In genomic region chr8:71525226-71526050, GRCm38 (mm10) we compare ENCODE assay signal across 9 mouse cellular contexts. TPM values are rescaled to one million over a fixed set of nuclear protein-coding genes. Genes with fewer than 3 reads are reported as not detected.
DNase-seq lines count a peak whose midpoint lies in the region; ATAC-seq and TF ChIP-seq lines count a peak whose summit lies in the region.
"Had no signal": no experiment of that assay in that cellular context is flagged by ENCODE, and none has a peak within 500 bp of the region (broad histone marks: within the 10 kb centered on the region; RNA-seq: fewer than 3 reads in every experiment).

Gene Ccdc194 (minus strand): TSS chr8:71525711.

- no peak for ATAC-seq in hindbrain, embryonic 12.5 days (ENCODE audit: low FRiP score)
- no peak for ATAC-seq in liver, postnatal 0 days

- TF ChIP-seq POLR2A in ES-Bruce4 (IDR thresholded peaks at IDR 0.05; ENCODE audit: insufficient read depth, low read length): no peak

- DNase-seq in heart, embryonic 10.5 days (ENCODE audit: low spot score): no peak
- no peak for DNase-seq in heart, postnatal 36 days
- DNase-seq in liver, postnatal 0 days: no peak
- no peak for DNase-seq in embryo, embryonic 10 days (ENCODE audit: low spot score)
- DNase-seq in urinary bladder, postnatal 25 days (ENCODE audit: low spot score): no peak
- DNase-seq in cerebellum, adult 11-12 months: no peak

- intact Hi-C loops in heart, postnatal 36 days (cut with DNase I): no loop called here

- peaks cover 52% of the 10 kb centered on the region for H3K4me1 ChIP-seq in heart, embryonic 10.5 days
- peaks cover 3% of the 10 kb centered on the region for H3K4me1 ChIP-seq in ES-Bruce4 (ENCODE audit: control insufficient read depth, insufficient read depth, low read length)
- H3K4me1 ChIP-seq in hindbrain, embryonic 12.5 days: peaks cover 18% of the 10 kb centered on the region
- H3K4me1 ChIP-seq in liver, postnatal 0 days (ENCODE audit: insufficient read depth): peaks cover 3% of the 10 kb centered on the region; the same call in 1 of the 2 replicates

- peak within 1 kb of the TSS; percentile 22; the same call in 1 of the 2 replicates for H3K4me2 ChIP-seq in hindbrain, embryonic 12.5 days (replicated peaks)
- H3K4me2 ChIP-seq in liver, postnatal 0 days (ENCODE audit: low read depth, low read length): no peak within 1 kb of the TSS

- no peaks in the 10 kb centered on the region for H3K36me3 ChIP-seq in heart, embryonic 10.5 days
- no peaks in the 10 kb centered on the region for H3K36me3 ChIP-seq in ES-Bruce4 (ENCODE audit: control insufficient read depth, insufficient read depth, low read length, poor library complexity, severe bottlenecking)
- no peaks in the 10 kb centered on the region for H3K36me3 ChIP-seq in hindbrain, embryonic 12.5 days
- no peaks in the 10 kb centered on the region for H3K36me3 ChIP-seq in liver, postnatal 0 days (replicated peaks; ENCODE audit: insufficient read depth, low read length)

- WGBS in heart, embryonic 10.5 days: 6% methylated on average over 46 of the region's 46 CpGs
- WGBS in hindbrain, embryonic 12.5 days: 4% methylated on average over 46 of the region's 46 CpGs
- WGBS in liver, postnatal 0 days (ENCODE audit: insufficient replicate concordance): 36% methylated on average over 43 of the region's 46 CpGs

- H3K9me3 ChIP-seq in heart, embryonic 10.5 days: no peaks in the 10 kb centered on the region
- no peaks in the 10 kb centered on the region for H3K9me3 ChIP-seq in ES-Bruce4 (replicated peaks; ENCODE audit: control insufficient read depth, insufficient read depth, low read length, poor library complexity, severe bottlenecking)
- H3K9me3 ChIP-seq in hindbrain, embryonic 12.5 days (replicated peaks): no peaks in the 10 kb centered on the region
- no peaks in the 10 kb centered on the region for H3K9me3 ChIP-seq in liver, postnatal 0 days (ENCODE audit: low read length)
- H3K9me3 ChIP-seq: megakaryocyte, embryonic 14.5 days had no signal

- peak within 1 kb of the TSS; percentile 84 for H3K27ac ChIP-seq in heart, embryonic 10.5 days
- H3K27ac ChIP-seq in ES-Bruce4 (ENCODE audit: insufficient read depth, low read length): peak within 1 kb of the TSS; percentile 42
- no peak within 1 kb of the TSS for H3K27ac ChIP-seq in hindbrain, embryonic 12.5 days
- peak within 1 kb of the TSS; percentile 84 for H3K27ac ChIP-seq in liver, postnatal 0 days (ENCODE audit: low read depth)

- H3K4me3 ChIP-seq in heart, embryonic 10.5 days: peak within 1 kb of the TSS; percentile 54
- peak within 1 kb of the TSS; percentile 17 for H3K4me3 ChIP-seq in ES-Bruce4 (ENCODE audit: low read depth, low read length)
- H3K4me3 ChIP-seq in hindbrain, embryonic 12.5 days: peak within 1 kb of the TSS; percentile 12; the same call in 1 of the 2 replicates
- no peak within 1 kb of the TSS for H3K4me3 ChIP-seq in liver, postnatal 0 days (ENCODE audit: low read depth, low read length)
- H3K4me3 ChIP-seq: megakaryocyte, embryonic 14.5 days had no signal

- TF ChIP-seq CTCF in ES-Bruce4 (IDR thresholded peaks at IDR 0.05; ENCODE audit: low read depth, low read length): no peak
- TF ChIP-seq CTCF in liver, postnatal 0 days (IDR thresholded peaks at IDR 0.05; ENCODE audit: low read depth): no peak

- peaks cover 55% of the 10 kb centered on the region for H3K27me3 ChIP-seq in heart, embryonic 10.5 days (ENCODE audit: insufficient read depth, poor library complexity, severe bottlenecking)
- H3K27me3 ChIP-seq in ES-Bruce4 (ENCODE audit: control insufficient read depth, insufficient read depth, low read length, poor library complexity, severe bottlenecking): peaks cover 3% of the 10 kb centered on the region; the same call in 1 of the 2 replicates
- peaks cover 56% of the 10 kb centered on the region for H3K27me3 ChIP-seq in hindbrain, embryonic 12.5 days
- H3K27me3 ChIP-seq in liver, postnatal 0 days (ENCODE audit: insufficient read depth, low read length): peaks cover 11% of the 10 kb centered on the region

- H3K9ac ChIP-seq in ES-Bruce4 (ENCODE audit: low read depth, poor library complexity, severe bottlenecking): peak within 1 kb of the TSS; percentile 86
- no peak within 1 kb of the TSS for H3K9ac ChIP-seq in hindbrain, embryonic 12.5 days
- H3K9ac ChIP-seq in liver, postnatal 0 days (replicated peaks): no peak within 1 kb of the TSS

- no peak for TF ChIP-seq EP300 in ES-Bruce4 (IDR thresholded peaks at IDR 0.05; ENCODE audit: insufficient read depth, low read depth, low read length)
- no peak for TF ChIP-seq EP300 in liver, postnatal 0 days (IDR thresholded peaks at IDR 0.05; ENCODE audit: low read depth)

RNA-seq across cellular contexts. Expression of gene Ccdc194, which starts in this region (rescaled TPM):
- polyA plus RNA-seq in heart, embryonic 10.5 days (2016; fragmentation: Nextera tagmentation; extraction: Ambion mirVana): 0.99 and 1.3 TPM in 2 replicates
- not detected for total RNA-seq in heart, postnatal 36 days (2021)
- 4.3 and 4.9 TPM in 2 replicates for polyA plus RNA-seq in ES-Bruce4 (2011; ENCODE audit: insufficient read depth, insufficient read length, low read depth, missing spikeins)
- polyA plus RNA-seq in hindbrain, embryonic 12.5 days (2016; fragmentation: Nextera tagmentation; extraction: Ambion mirVana): 0.67 and 0.70 TPM in 2 replicates
- 0.20 TPM in 1 of 2 replicates, not detected in the other for polyA plus RNA-seq in liver, postnatal 0 days (2015; fragmentation: Nextera tagmentation; extraction: Ambion mirVana)
